Mouse (Mus musculus): ENCODE measurements around the gene Mfsd14a.

The Mfsd14a gene

GRCm38 (mm10) chr3:116653278-116653945 is 9.1 kb downstream of the Mfsd14a start:
- no peak for DNase-seq (ENCODE audit: low spot score in 2 of 2)

GRCm38 (mm10) chr3:116652033-116652446 is 10.4 kb downstream of the Mfsd14a start:
- DNase-seq (ENCODE audit: low spot score in 2 of 2), result no peak

- DNase-seq (ENCODE audit: low spot score in 2 of 2), result no peak
Observed at GRCm38 (mm10) chr3:116650698-116651097, 11.8 kb downstream of the Mfsd14a start.

- no peak for DNase-seq (ENCODE audit: low spot score in 2 of 2)
Observed at GRCm38 (mm10) chr3:116648805-116649204, 13.7 kb downstream of the Mfsd14a start.

- no peak for DNase-seq (ENCODE audit: low spot score in 2 of 2)
Observed at GRCm38 (mm10) chr3:116646387-116646786, 16.1 kb downstream of the Mfsd14a start.

GRCm38 (mm10) chr3:116642373-116642772 is 20.1 kb downstream of the Mfsd14a start:
- DNase-seq (ENCODE audit: low spot score in 2 of 2), result no peak

- DNase-seq (ENCODE audit: low spot score in 2 of 2), result no peak
Observed at GRCm38 (mm10) chr3:116641811-116642371, 20.6 kb downstream of the Mfsd14a start.

GRCm38 (mm10) chr3:116640024-116640423 is 22.5 kb downstream of the Mfsd14a start:
- no peak for DNase-seq (ENCODE audit: low spot score in 2 of 2)

- no peak for DNase-seq (ENCODE audit: low spot score in 2 of 2)
Observed at GRCm38 (mm10) chr3:116638572-116638971, 23.9 kb downstream of the Mfsd14a start.

GRCm38 (mm10) chr3:116637693-116638476 is 24.6 kb downstream of the Mfsd14a start:
- no peak for DNase-seq (ENCODE audit: low spot score in 2 of 2)

GRCm38 (mm10) chr3:116635799-116636198 is 26.7 kb downstream of the Mfsd14a start:
- no peak for DNase-seq (ENCODE audit: low spot score in 2 of 2)

- no peak for DNase-seq (ENCODE audit: low spot score in 2 of 2)
Observed at GRCm38 (mm10) chr3:116634853-116635252, 27.6 kb downstream of the Mfsd14a start.

GRCm38 (mm10) chr3:116634091-116634490 is 28.4 kb downstream of the Mfsd14a start:
- no peak for DNase-seq (ENCODE audit: low spot score in 2 of 2)

- DNase-seq (ENCODE audit: low spot score in 2 of 2), result no peak
Observed at GRCm38 (mm10) chr3:116632971-116633370, 29.5 kb downstream of the Mfsd14a start.

- DNase-seq (ENCODE audit: low spot score in 2 of 2), result no peak
Observed at GRCm38 (mm10) chr3:116631459-116631858, 31.0 kb downstream of the Mfsd14a start.

- no peak for DNase-seq (ENCODE audit: low spot score in 2 of 2)
Observed at GRCm38 (mm10) chr3:116622641-116623040, 39.8 kb downstream of the Mfsd14a start.

GRCm38 (mm10) chr3:116620636-116621370 is 41.7 kb downstream of the Mfsd14a start:
- no peak for DNase-seq (ENCODE audit: low spot score in 2 of 2)

- DNase-seq (ENCODE audit: low spot score in 2 of 2), result no peak
Observed at GRCm38 (mm10) chr3:116618855-116619254, 43.6 kb downstream of the Mfsd14a start.

GRCm38 (mm10) chr3:116615318-116616068 is 47.0 kb downstream of the Mfsd14a start:
- no peak for DNase-seq (ENCODE audit: low spot score in 2 of 2)

- no peak for DNase-seq (ENCODE audit: low spot score in 2 of 2)
Observed at GRCm38 (mm10) chr3:116614295-116614892, 48.1 kb downstream of the Mfsd14a start, which contains the start of gene Trmt13. Trmt13 (minus strand) TSS chr3:116614587.

GRCm38 (mm10) chr3:116604570-116604969 is 57.9 kb downstream of the Mfsd14a start:
- no peak for DNase-seq (ENCODE audit: low spot score in 2 of 2)

All from urinary bladder, postnatal 4 days (tissue).